In the genomic region with DNA sequence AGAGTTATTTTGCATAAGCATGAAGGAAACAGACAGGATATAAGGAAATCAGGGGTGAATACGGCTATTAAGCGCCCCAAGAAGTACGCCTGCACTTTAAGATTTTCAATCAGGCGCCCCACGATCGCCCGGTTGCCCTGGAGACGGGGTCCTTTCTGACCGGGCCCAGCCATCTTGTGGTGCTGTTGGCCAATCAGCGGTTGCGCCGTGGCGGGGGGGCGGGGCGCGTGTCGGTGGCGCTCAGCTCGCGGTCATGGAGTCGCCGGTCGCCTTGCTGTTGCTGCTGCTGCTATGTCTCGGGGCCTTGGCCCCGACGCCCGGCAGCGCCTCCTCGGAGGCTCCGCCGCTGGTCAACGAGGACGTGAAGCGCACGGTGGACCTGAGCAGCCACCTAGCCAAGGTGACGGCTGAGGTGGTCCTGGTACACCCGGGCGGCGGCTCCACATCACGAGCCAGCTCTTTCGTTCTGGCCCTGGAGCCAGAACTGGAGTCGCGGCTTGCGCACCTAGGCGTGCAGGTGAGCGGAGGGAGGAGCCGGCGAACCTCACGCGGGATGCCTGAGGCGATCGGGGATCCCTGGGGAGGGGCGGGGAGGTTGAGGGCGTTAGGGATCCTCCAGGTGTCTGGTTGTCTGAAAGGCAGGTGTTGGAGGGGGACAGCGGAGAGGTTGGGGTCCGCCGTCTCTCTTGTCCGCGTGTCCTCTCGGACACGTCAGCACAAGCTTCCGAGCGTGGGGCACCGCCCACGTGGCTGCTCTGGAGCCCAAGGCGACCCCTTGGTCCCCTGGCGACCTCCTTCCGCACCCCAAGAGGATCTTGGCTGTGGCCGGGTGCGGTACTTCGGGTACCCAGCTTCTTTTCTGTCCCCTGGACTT, we compare ENCODE assay signal across 8 mouse cellular contexts. TPM values are rescaled to one million over a fixed set of nuclear protein-coding genes. Genes with fewer than 3 reads are reported as not detected.
DNase-seq lines count a peak whose midpoint lies in the region; ATAC-seq and TF ChIP-seq lines count a peak whose summit lies in the region.

A gene (plus strand): TSS at position 205 of the 874 bp plus-strand sequence.

- peak within 1 kb of the TSS; percentile 96 for H3K4me3 ChIP-seq in bone marrow, adult 2 months (replicated peaks; ENCODE audit: control insufficient read depth, low read depth, low read length)
- peak within 1 kb of the TSS; percentile 100 for H3K4me3 ChIP-seq in embryonic facial prominence, embryonic 15.5 days (replicated peaks)
- peak within 1 kb of the TSS; percentile 100 for H3K4me3 ChIP-seq in kidney, embryonic 14.5 days (ENCODE audit: low read length)
- H3K4me3 ChIP-seq in limb, embryonic 15.5 days = peak within 1 kb of the TSS; percentile 92

- peak within 1 kb of the TSS; percentile 89 for H3K27ac ChIP-seq in bone marrow, adult 2 months (ENCODE audit: control insufficient read depth, insufficient read depth, low read depth, low read length, poor library complexity)
- peak within 1 kb of the TSS; percentile 86 for H3K27ac ChIP-seq in embryonic facial prominence, embryonic 15.5 days (replicated peaks)
- H3K27ac ChIP-seq in kidney, embryonic 14.5 days (ENCODE audit: low read depth, low read length) = peak within 1 kb of the TSS; percentile 79
- H3K27ac ChIP-seq in limb, embryonic 15.5 days = peak within 1 kb of the TSS; percentile 75

- no peak for TF ChIP-seq CTCF in bone marrow, adult 2 months (IDR thresholded peaks at IDR 0.05; ENCODE audit: control insufficient read depth, insufficient read depth, low read length)

- WGBS in bone marrow, adult 2 months = under 1% methylated on average over 71 of the region's 71 CpGs
- under 1% methylated on average over 71 of the region's 71 CpGs for WGBS in embryonic facial prominence, embryonic 15.5 days
- 0% methylated on average over 71 of the region's 71 CpGs for WGBS in kidney, embryonic 14.5 days
- under 1% methylated on average over 71 of the region's 71 CpGs for WGBS in limb, embryonic 15.5 days

- peak within 1 kb of the TSS; percentile 80 for H3K4me2 ChIP-seq in embryonic facial prominence, embryonic 15.5 days (replicated peaks)
- H3K4me2 ChIP-seq in kidney, embryonic 14.5 days (replicated peaks; ENCODE audit: low read depth, low read length) = peak within 1 kb of the TSS; percentile 87
- H3K4me2 ChIP-seq in limb, embryonic 15.5 days = peak within 1 kb of the TSS; percentile 84

- peak; percentile 95 for DNase-seq in 416B (ENCODE audit: low read depth)
- peak; percentile 95 to 96 for DNase-seq in heart, adult 9 months (ENCODE audit: low spot score in 2 of 2)
- DNase-seq in monocyte, adult 2 months (ENCODE audit: low read depth in 1 of 2, low spot score in 2 of 2) = peak; percentile 86 to 95
- peak; percentile 96 to 97 for DNase-seq in spleen, postnatal 36 days (ENCODE audit: low spot score in 2 of 2)

- H3K9ac ChIP-seq in embryonic facial prominence, embryonic 15.5 days = peak within 1 kb of the TSS; percentile 97
- peak within 1 kb of the TSS; percentile 96 for H3K9ac ChIP-seq in kidney, embryonic 14.5 days (ENCODE audit: low read depth, low read length)
- H3K9ac ChIP-seq in limb, embryonic 15.5 days = peak within 1 kb of the TSS; percentile 91

- no peaks in the 10 kb centered on the region for H3K9me3 ChIP-seq in embryonic facial prominence, embryonic 15.5 days (replicated peaks)
- no peaks in the 10 kb centered on the region for H3K9me3 ChIP-seq in kidney, embryonic 14.5 days (ENCODE audit: control insufficient read depth, low read length)
- no peaks in the 10 kb centered on the region for H3K9me3 ChIP-seq in limb, embryonic 15.5 days

- peaks cover 10% of the 10 kb centered on the region; the same call in 1 of the 2 replicates for H3K36me3 ChIP-seq in embryonic facial prominence, embryonic 15.5 days
- peaks cover 10% of the 10 kb centered on the region for H3K36me3 ChIP-seq in kidney, embryonic 14.5 days (ENCODE audit: control insufficient read depth, insufficient read depth, low read length)
- 0 out of 2 replicates have a peak, but pooled peaks cover 5% of the 10 kb centered on the region for H3K36me3 ChIP-seq in limb, embryonic 15.5 days

- no peaks in the 10 kb centered on the region for H3K27me3 ChIP-seq in embryonic facial prominence, embryonic 15.5 days
- no peaks in the 10 kb centered on the region for H3K27me3 ChIP-seq in kidney, embryonic 14.5 days (ENCODE audit: control insufficient read depth, insufficient read depth, low read length)
- H3K27me3 ChIP-seq in limb, embryonic 15.5 days = 0 out of 2 replicates have a peak, but pooled peaks cover 4% of the 10 kb centered on the region

- peak; percentile 96 for ATAC-seq in embryonic facial prominence, embryonic 15.5 days (ENCODE audit: insufficient number of reproducible peaks, low FRiP score, low TSS enrichment, low read depth)
- ATAC-seq in kidney, embryonic 14.5 days (ENCODE audit: low FRiP score, low TSS enrichment) = peak; percentile 96
- peak; percentile 89 for ATAC-seq in limb, embryonic 15.5 days (ENCODE audit: insufficient number of reproducible peaks, low FRiP score, low TSS enrichment, low read depth)

- H3K4me1 ChIP-seq in bone marrow, adult 2 months (ENCODE audit: control insufficient read depth, insufficient read depth, low read length) = peaks cover 3% of the 10 kb centered on the region; the same call in 1 of the 2 replicates
- peaks cover 19% of the 10 kb centered on the region for H3K4me1 ChIP-seq in embryonic facial prominence, embryonic 15.5 days
- peaks cover 22% of the 10 kb centered on the region for H3K4me1 ChIP-seq in kidney, embryonic 14.5 days (ENCODE audit: control insufficient read depth, insufficient read depth, low read length)
- H3K4me1 ChIP-seq in limb, embryonic 15.5 days = peaks cover 17% of the 10 kb centered on the region

- TF ChIP-seq POLR2A in bone marrow, adult 2 months (IDR thresholded peaks at IDR 0.05; ENCODE audit: borderline replicate concordance, control insufficient read depth, low read depth, low read length) = peak; percentile 61; the same call in 1 of the 2 replicates

RNA-seq across cellular contexts. Expression of the gene that starts here (rescaled TPM):
- 32.1 and 38.7 TPM in 2 replicates for polyA plus RNA-seq in bone marrow, adult 2 months (2011; ENCODE audit: insufficient read depth, insufficient read length, low replicate concordance, missing spikeins)
- 376 and 384 TPM in 2 replicates for polyA plus RNA-seq in embryonic facial prominence, embryonic 15.5 days (2015; fragmentation: Nextera tagmentation; extraction: Ambion mirVana)
- polyA plus RNA-seq in kidney, embryonic 14.5 days (2014; fragmentation: Nextera tagmentation; extraction: Ambion mirVana) = 294 and 402 TPM in 2 replicates
- polyA plus RNA-seq in limb, embryonic 15.5 days (2015; fragmentation: Nextera tagmentation; extraction: Ambion mirVana) = 424 and 437 TPM in 2 replicates

Comparison
In these comparisons a context has a peak if more than half of its experiments do, and no peak if none do; other contexts are left out.
1. Peak in every context shown above with its lines: DNase-seq, ATAC-seq, H3K4me3 ChIP-seq and H3K27ac ChIP-seq.